Mouse (Mus musculus) intestine, embryonic 15.5 days (tissue): ENCODE measurements at regions not wholly inside any gene's neighbourhood (a gene's known extent, or its start where the extent isn't known, plus 50 kb on each side); places are given as distances from the start of the nearest gene placed in this dataset.

Experiments
- ATAC-seq: fragments of 200-750 bp; cut with Nextera tagmentation; 2 replicates; pipeline ENCODE4 v1.8.0; 2017; ENCODE audit warnings: moderate TSS enrichment, moderate library complexity
- H3K27ac ChIP-seq: fragments of 300-500 bp; sonication (generic); 2 replicates; pipeline ENCODE4 v1.5.1; 2015; ENCODE audit warnings: mild to moderate bottlenecking, inconsistent platforms
- H3K27me3 ChIP-seq: fragments of 300-500 bp; sonication (generic); replicated peaks from 2 replicates; pipeline ENCODE4 v1.6.1; 2015; ENCODE audit warnings: inconsistent platforms
- H3K36me3 ChIP-seq: fragments of 300-500 bp; sonication (generic); 2 replicates; pipeline ENCODE4 v1.6.1; 2015; ENCODE audit warnings: inconsistent platforms
- H3K4me1 ChIP-seq: fragments of 300-500 bp; sonication (generic); replicated peaks from 2 replicates; pipeline ENCODE4 v1.6.1; 2015; ENCODE audit warnings: inconsistent platforms
- H3K4me2 ChIP-seq: fragments of 300-500 bp; sonication (generic); replicated peaks from 2 replicates; pipeline ENCODE4 v1.6.1; 2015; ENCODE audit warnings: mild to moderate bottlenecking, inconsistent platforms
- H3K4me3 ChIP-seq: fragments of 300-500 bp; sonication (generic); replicated peaks from 2 replicates; pipeline ENCODE4 v1.5.1; 2015; ENCODE audit warnings: inconsistent platforms
- H3K9ac ChIP-seq: fragments of 300-500 bp; sonication (generic); 2 replicates; pipeline ENCODE4 v1.6.1; 2015; ENCODE audit warnings: inconsistent platforms
- H3K9me3 ChIP-seq: fragments of 300-500 bp; sonication (generic); 2 replicates; pipeline ENCODE4 v1.6.1; 2016; ENCODE audit warnings: inconsistent platforms
- WGBS: fragments of 180-500 bp; shearing (Covaris S2); methylation state at CpG from one replicate; pipeline ENCODE4 v1.1.7; 2015; 5-methylcytosine and 5-hydroxymethylcytosine counted together

DNA sequence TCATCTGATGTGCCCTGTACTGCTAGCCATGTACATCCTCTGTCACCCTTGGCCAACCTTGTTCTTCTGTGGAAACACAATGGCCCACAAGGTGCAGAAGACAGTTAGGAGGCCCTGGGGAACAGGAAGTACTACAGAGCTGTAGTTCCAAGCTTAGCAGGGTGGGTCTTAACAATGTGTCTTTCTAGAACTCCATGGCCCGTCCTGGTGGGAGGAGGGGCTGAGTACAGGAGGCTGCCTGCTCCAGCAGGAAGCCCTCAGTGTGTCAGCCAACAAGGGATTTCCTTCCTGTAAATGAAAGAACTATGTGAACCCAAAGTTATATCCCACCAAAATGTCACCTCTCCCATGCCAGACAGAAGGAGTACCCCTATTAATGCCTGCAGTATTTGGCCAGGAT lies 190.4 kb downstream of the Gm10260 start:
- Histone ChIP-seq H3K27me3 (no peaks in the 10 kb centered on the region), H3K4me2 (no peak overlapping the region), H3K9me3 (no peaks in the 10 kb centered on the region), H3K27ac (no peak overlapping the region), H3K4me1 (no peaks in the 10 kb centered on the region), H3K4me3 (no peak overlapping the region), H3K36me3 (no peaks in the 10 kb centered on the region), H3K9ac (no peak overlapping the region)
- 31% methylated on average over 1 of the region's 1 CpGs for WGBS
- ATAC-seq: no peak

DNA sequence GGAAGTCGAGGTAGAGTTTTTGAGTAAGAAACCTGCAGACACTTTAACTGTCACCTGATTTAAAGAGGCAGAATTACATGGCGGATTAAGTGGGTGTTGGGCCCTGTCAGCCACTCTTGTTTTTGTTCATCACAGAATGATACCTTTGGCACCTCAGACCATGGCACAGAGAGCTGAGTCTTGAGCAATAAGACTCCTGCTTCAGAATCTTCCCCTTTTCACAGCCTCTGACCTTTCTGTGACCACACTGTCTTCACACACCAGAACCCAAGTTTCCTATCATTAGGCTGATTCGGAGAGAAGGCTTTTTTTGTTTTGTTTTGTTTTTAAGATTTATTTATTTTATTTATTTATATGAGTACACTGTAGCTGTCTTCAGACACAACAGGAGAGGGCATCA lies 192.8 kb downstream of the Gm10260 start:
- 81% methylated on average over 3 of the region's 3 CpGs for WGBS
- no peaks in the 10 kb centered on the region for H3K36me3 ChIP-seq
- H3K4me2 ChIP-seq: no peak overlapping the region
- no peak overlapping the region for H3K9ac ChIP-seq
- no peaks in the 10 kb centered on the region for H3K9me3 ChIP-seq
- no peaks in the 10 kb centered on the region for H3K27me3 ChIP-seq
- H3K27ac ChIP-seq: no peak overlapping the region
- H3K4me1 ChIP-seq: no peaks in the 10 kb centered on the region
- no peak for ATAC-seq
- H3K4me3 ChIP-seq: no peak overlapping the region

DNA sequence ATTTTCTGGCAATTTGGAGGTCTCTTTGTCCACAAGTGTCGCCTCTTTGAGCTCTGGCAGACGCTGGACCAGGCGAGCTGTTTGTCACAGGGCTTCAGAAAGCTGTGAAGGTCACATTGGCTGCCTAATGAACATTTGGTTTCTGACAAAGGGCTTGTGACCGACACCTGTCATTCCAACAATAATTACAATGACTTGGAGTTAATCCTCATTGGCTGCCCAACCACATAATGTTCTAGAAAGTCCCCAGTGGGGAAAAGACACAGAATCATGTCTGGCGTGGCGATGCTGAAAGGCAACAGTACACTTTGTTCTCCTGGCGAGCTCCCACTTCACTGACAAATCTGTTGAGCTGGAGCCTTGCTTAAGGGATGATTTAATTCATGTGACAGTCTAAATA lies 194.4 kb downstream of the Gm10260 start:
- Histone ChIP-seq H3K9ac (no peak overlapping the region), H3K4me1 (no peaks in the 10 kb centered on the region), H3K36me3 (no peaks in the 10 kb centered on the region), H3K4me3 (no peak overlapping the region), H3K4me2 (no peak overlapping the region), H3K9me3 (no peaks in the 10 kb centered on the region), H3K27ac (no peak overlapping the region), H3K27me3 (no peaks in the 10 kb centered on the region)
- no peak for ATAC-seq
- 67% methylated on average over 7 of the region's 7 CpGs for WGBS

DNA sequence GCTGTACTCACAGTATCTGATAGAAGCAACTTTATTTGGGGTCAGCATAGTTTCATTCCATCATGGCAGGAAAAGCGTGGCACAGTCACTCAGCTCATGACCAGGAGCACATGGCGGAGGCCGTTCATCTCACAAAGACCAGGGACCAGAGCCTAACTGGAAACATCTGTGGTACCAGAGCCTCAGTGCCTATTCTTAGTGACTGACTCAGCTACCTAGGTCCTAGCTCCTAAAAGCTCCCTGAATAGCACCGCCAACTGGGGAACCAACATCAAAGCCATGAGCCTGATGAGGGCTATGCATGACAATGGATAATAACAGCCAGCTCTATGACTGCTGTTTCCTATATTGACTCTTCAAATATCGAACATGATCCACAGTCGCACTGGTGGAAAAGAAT lies 198.2 kb downstream of the Gm10260 start:
- 93% methylated on average over 6 of the region's 6 CpGs for WGBS
- Histone ChIP-seq H3K36me3 (no peaks in the 10 kb centered on the region), H3K4me2 (no peak overlapping the region), H3K27ac (no peak overlapping the region), H3K27me3 (no peaks in the 10 kb centered on the region), H3K9ac (no peak overlapping the region), H3K4me1 (no peaks in the 10 kb centered on the region), H3K4me3 (no peak overlapping the region), H3K9me3 (no peaks in the 10 kb centered on the region)
- ATAC-seq: no peak

DNA sequence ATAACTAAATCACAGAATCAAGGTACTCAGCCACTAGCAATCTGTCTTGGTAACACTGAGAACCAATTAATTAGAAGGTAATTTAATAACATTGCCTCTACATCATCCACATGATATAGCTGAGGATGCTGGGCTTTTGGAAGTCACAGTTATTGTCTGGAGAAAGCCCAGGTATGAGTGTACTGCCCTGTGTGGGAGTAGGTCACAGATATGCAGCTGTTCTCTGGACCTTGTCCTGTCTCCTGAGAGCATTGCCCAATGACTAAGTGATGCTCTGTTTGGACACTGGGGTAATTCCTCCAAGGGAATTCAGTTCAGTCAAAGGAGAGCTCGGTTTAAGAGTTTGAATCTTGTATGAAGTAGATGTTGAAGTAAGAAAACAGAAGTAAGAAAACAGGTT lies 199.6 kb downstream of the Gm10260 start:
- H3K9ac ChIP-seq: no peak overlapping the region
- no peaks in the 10 kb centered on the region for H3K4me1 ChIP-seq
- H3K4me3 ChIP-seq: no peak overlapping the region
- H3K27me3 ChIP-seq: no peaks in the 10 kb centered on the region
- 51% methylated on average over 1 of the region's 1 CpGs for WGBS
- no peak for ATAC-seq
- no peak overlapping the region for H3K4me2 ChIP-seq
- H3K9me3 ChIP-seq: no peaks in the 10 kb centered on the region
- H3K27ac ChIP-seq: no peak overlapping the region
- H3K36me3 ChIP-seq: no peaks in the 10 kb centered on the region

DNA sequence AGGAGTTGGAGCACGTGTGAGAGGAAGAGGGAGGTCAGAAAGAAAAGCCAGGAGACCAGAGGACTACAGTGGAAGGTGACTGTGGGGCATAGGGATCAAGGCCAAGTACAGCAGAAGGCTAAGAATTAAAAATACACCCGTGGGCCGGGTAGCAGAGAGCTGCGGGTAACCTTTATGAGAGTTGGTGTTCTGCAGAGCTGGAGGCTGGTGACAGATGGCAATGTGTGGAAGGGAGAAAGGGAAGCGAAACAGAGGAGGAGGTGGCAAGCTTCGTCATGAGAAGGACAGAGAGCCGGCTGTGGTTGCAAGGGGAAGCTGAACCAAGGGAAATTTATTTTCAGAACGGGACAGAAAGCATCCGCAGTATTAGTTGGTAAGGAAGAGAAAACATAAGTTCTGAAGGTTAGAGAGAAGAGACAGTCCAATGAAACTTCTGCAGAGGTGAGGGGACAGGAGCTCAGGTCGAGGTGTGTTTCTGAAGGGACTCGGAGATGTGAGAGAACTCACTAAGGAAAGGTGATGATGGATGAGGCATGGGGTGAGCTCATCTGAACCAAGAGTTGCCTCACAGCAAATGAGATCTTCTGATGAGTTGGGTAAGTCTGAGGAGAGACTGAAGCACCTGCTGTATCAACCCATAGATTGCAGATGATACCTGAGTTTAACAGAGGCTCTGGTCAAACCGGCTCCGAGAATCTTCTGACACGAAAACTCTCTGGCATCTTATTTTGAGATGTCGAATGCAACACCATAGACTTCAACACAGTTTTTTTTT lies 200.6 kb downstream of the Gm10260 start:
- H3K27ac ChIP-seq: no peak overlapping the region
- H3K9me3 ChIP-seq: no peaks in the 10 kb centered on the region
- no peaks in the 10 kb centered on the region for H3K27me3 ChIP-seq
- WGBS: 88% methylated on average over 15 of the region's 15 CpGs
- no peak overlapping the region for H3K9ac ChIP-seq
- H3K4me3 ChIP-seq: no peak overlapping the region
- H3K36me3 ChIP-seq: no peaks in the 10 kb centered on the region
- no peak overlapping the region for H3K4me2 ChIP-seq
- H3K4me1 ChIP-seq: no peaks in the 10 kb centered on the region
- no peak for ATAC-seq

DNA sequence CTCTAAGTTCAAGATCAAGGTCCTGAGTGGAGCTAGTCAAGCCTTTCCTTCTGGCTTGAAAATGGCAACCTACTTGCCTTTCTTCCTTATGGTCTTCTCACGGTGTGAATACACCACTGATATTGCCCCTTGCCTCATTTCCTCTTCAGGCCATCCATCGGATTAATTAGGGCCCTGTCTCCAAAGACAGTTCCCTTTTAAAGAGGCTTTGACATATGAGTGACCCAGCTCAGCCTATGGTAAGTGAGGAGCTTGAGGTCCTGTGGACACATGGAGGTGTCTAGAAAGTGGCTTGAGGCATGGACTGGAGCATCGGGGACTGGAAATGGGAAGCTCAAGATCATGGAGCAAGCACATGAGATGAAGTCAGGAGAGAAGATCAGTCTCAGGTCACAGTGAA lies 201.5 kb downstream of the Gm10260 start:
- no peaks in the 10 kb centered on the region for H3K9me3 ChIP-seq
- no peak overlapping the region for H3K4me3 ChIP-seq
- ATAC-seq: no peak
- H3K4me2 ChIP-seq: no peak overlapping the region
- no peaks in the 10 kb centered on the region for H3K36me3 ChIP-seq
- H3K27me3 ChIP-seq: no peaks in the 10 kb centered on the region
- no peak overlapping the region for H3K27ac ChIP-seq
- H3K9ac ChIP-seq: no peak overlapping the region
- H3K4me1 ChIP-seq: no peaks in the 10 kb centered on the region
- WGBS: 87% methylated on average over 3 of the region's 3 CpGs

DNA sequence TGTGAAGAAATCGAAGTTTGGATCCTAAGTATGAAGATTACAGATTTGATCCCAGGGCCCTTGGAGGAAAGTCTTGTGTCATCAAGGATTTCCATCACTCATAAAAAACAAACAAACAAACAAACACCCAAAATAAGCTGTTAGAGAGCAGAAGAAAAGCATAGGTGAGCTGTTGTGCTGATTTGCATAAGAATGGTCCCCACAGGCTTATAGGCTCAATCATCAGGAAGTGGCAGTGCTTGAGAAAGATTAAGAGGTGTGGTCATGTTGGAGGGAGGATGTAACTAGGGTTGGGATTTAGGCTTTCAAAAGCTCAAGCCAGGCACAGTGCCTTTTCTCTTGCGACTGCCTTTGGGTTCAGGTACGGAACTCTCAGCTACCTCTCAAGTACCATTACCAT lies 205.1 kb downstream of the Gm10260 start:
- no peak for ATAC-seq
- H3K27ac ChIP-seq: no peak overlapping the region
- H3K4me3 ChIP-seq: no peak overlapping the region
- H3K9me3 ChIP-seq: no peaks in the 10 kb centered on the region
- H3K36me3 ChIP-seq: no peaks in the 10 kb centered on the region
- H3K9ac ChIP-seq: no peak overlapping the region
- H3K4me2 ChIP-seq: no peak overlapping the region
- H3K27me3 ChIP-seq: no peaks in the 10 kb centered on the region
- WGBS: 90% methylated on average over 3 of the region's 3 CpGs
- H3K4me1 ChIP-seq: no peaks in the 10 kb centered on the region

DNA sequence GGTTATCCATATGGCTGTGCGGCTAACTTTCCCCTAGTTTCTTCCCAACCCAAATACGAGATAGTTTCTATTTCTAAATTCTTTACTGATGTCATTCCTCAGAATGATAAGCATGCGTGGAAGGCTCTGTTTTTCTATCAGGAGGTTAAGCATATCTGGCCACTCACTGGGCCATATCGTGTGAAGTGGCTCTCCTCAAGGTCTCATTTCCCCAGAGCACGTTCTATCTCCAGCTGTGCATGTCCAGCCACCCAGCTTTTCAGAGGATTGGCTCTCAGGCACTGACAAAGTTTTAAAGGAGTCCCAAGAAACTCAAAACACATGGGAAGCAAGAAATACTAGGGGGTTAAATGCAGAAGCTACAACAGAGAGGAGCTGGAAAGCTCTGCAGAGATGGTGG lies 205.8 kb downstream of the Gm10260 start:
- Histone ChIP-seq H3K27me3 (no peaks in the 10 kb centered on the region), H3K4me3 (no peak overlapping the region), H3K4me1 (no peaks in the 10 kb centered on the region), H3K9me3 (no peaks in the 10 kb centered on the region), H3K9ac (no peak overlapping the region), H3K4me2 (no peak overlapping the region), H3K36me3 (no peaks in the 10 kb centered on the region), H3K27ac (no peak overlapping the region)
- WGBS: 58% methylated on average over 5 of the region's 5 CpGs
- ATAC-seq: no peak

DNA sequence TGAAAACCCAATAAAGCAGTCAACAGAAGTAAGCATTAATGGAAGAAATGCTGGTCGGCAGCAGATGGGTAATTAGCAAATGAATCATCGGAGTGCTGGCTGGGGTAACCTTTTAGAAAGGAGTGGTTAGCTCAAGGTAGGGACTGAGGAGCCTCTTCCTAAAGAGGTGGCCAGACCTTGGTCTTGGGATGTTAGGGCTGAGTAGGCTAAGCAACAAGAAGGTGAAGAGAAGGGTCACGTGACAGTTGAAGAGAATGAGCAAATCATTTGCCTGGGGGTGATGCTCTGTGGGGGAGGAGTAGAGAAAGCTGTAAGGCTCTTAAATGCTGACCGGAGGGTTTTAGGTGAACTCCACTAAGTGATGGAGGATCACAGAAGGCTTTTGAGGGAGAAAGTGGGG lies 208.2 kb downstream of the Gm10260 start:
- H3K27me3 ChIP-seq: no peaks in the 10 kb centered on the region
- no peaks in the 10 kb centered on the region for H3K36me3 ChIP-seq
- no peak for ATAC-seq
- no peak overlapping the region for H3K9ac ChIP-seq
- no peaks in the 10 kb centered on the region for H3K9me3 ChIP-seq
- WGBS: 79% methylated on average over 4 of the region's 4 CpGs
- H3K4me2 ChIP-seq: no peak overlapping the region
- peaks cover 21% of the 10 kb centered on the region for H3K4me1 ChIP-seq
- H3K4me3 ChIP-seq: no peak overlapping the region
- H3K27ac ChIP-seq: no peak overlapping the region

DNA sequence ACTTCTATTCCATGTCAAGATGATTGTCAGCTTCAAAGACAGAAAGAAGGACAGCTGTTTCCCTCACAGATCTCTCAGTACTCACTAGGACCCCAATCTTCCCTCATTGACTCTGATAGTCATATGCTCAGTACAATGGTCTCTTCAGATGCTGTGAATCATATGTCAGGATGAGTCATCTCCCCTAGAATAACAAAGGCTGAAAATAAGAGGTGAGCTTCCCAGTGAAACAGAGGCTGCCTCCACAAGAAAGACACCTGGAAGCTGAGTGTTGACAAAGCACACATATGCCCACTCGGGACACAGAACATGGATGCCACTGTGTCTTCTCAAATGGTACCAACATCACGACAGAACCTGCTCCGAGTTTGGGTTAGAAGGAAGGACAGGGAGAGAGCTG lies 209.6 kb downstream of the Gm10260 start:
- Histone ChIP-seq H3K9ac (no peak overlapping the region), H3K27me3 (no peaks in the 10 kb centered on the region), H3K27ac (no peak overlapping the region), H3K4me3 (no peak overlapping the region), H3K36me3 (no peaks in the 10 kb centered on the region), H3K4me2 (no peak overlapping the region), H3K4me1 (peaks cover 31% of the 10 kb centered on the region), H3K9me3 (no peaks in the 10 kb centered on the region)
- WGBS: 86% methylated on average over 3 of the region's 3 CpGs
- no peak for ATAC-seq

DNA sequence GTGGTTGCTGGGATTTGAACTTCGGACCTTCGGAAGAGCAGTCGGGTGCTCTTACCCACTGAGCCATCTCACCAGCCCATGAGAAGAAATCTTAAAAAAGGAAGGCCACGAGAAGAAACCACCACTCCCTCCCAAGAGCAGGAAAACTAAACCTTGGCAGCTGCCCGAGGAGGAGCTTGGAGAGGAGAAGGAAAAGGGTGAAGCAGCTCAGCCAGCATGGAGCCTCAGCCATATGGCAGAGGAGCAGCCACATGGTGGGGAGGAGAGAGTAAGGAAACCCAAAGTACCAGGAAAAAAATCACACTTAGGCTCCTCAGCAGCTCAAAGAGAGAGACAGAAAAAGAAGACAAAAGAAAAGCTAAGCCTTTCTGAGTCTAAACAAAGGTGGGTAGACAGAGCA lies 210.3 kb downstream of the Gm10260 start:
- whole genome bisulfite sequencing: 89% methylated on average over 5 of the region's 5 CpGs
- ATAC-seq: no peak
- H3K9ac ChIP-seq: no peak overlapping the region
- H3K4me3 ChIP-seq: no peak overlapping the region
- H3K9me3 ChIP-seq: no peaks in the 10 kb centered on the region
- no peaks in the 10 kb centered on the region for H3K36me3 ChIP-seq
- H3K4me1 ChIP-seq: peaks cover 32% of the 10 kb centered on the region
- no peak overlapping the region for H3K27ac ChIP-seq
- H3K4me2 ChIP-seq: no peak overlapping the region
- no peaks in the 10 kb centered on the region for H3K27me3 ChIP-seq

DNA sequence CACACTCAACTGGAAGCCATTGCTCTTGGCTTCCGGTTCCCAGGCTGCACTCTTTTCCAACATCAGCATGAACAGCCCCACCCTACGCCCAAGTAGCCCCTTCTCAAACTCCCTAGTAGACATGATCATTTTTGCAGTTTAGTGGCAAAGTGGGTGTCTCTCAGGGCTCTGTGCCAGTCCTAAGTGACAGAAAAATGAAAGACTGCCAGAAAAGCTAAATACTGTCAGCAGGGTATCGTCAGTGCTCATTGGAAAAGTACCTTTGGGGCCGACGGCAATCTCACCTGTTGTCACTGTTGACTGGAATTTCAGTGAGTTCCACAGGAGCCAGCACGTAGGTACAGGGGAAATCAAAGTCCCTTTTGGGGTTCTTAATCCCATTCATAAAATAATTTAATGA lies 211.0 kb downstream of the Gm10260 start:
- 92% methylated on average over 6 of the region's 6 CpGs for WGBS
- no peak overlapping the region for H3K4me3 ChIP-seq
- ATAC-seq: no peak
- no peak overlapping the region for H3K4me2 ChIP-seq
- H3K4me1 ChIP-seq: peaks cover 32% of the 10 kb centered on the region
- no peaks in the 10 kb centered on the region for H3K36me3 ChIP-seq
- peak overlapping the region; percentile 65 for H3K27ac ChIP-seq
- no peaks in the 10 kb centered on the region for H3K27me3 ChIP-seq
- H3K9me3 ChIP-seq: no peaks in the 10 kb centered on the region
- H3K9ac ChIP-seq: no peak overlapping the region
